Mouse (Mus musculus) ES-E14 (cell line): ENCODE results near the gene Olfr1329. TPM values are rescaled to one million over a fixed set of nuclear protein-coding genes. Genes with fewer than 3 reads are reported as not detected.
A peak's percentile ranks its signal among the peaks of the same experiment; 100 is the strongest.
"Not testable (repeated sequence)": the region's sequence is repeated elsewhere in the genome, so short reads cannot be mapped to it uniquely, and the experiment has no call there.

Experiments
- DNase-seq: peaks from one replicate; pipeline ENCODE4 v3.0.0-alpha.2; 2013; ENCODE audit warnings: low read depth, low spot score
- H3K27ac ChIP-seq: 2 replicates; pipeline ENCODE4 v1.5.1; 2012; ENCODE audit warnings: low read depth, mild to moderate bottlenecking, low read length, moderate library complexity, mixed read lengths; ENCODE audit not compliant: poor library complexity, insufficient read depth, severe bottlenecking
- H3K36me3 ChIP-seq: 2 replicates; pipeline ENCODE4 v1.6.1; 2012; ENCODE audit warnings: mild to moderate bottlenecking, low read length, moderate library complexity, mixed read lengths; ENCODE audit not compliant: control insufficient read depth, poor library complexity, insufficient read depth, severe bottlenecking
- H3K4me1 ChIP-seq, 2 experiments: fragments of 150-350 bp in 1 of 2; sonication (generic) in 1 of 2; 2 replicates each; pipeline ENCODE4 v1.6.1; 2012; ENCODE audit warnings: low read length in 2 of 2, mild to moderate bottlenecking in 1 of 2, mixed read lengths in 1 of 2; ENCODE audit not compliant: control insufficient read depth in 2 of 2, insufficient read depth in 2 of 2, poor library complexity in 1 of 2
- H3K4me3 ChIP-seq, 2 experiments: fragments of 150-350 bp in 1 of 2; sonication (generic) in 1 of 2; 2 replicates each; pipeline ENCODE4 v1.5.1; 2012; ENCODE audit warnings: low read length in 2 of 2, low read depth in 1 of 2, mild to moderate bottlenecking in 1 of 2, mixed read lengths in 1 of 2; ENCODE audit not compliant: insufficient read depth in 1 of 2, poor library complexity in 1 of 2, severe bottlenecking in 1 of 2
- H3K9ac ChIP-seq: 2 replicates; pipeline ENCODE4 v1.6.1; 2012; ENCODE audit warnings: low read depth, mild to moderate bottlenecking, low read length, mixed read lengths; ENCODE audit not compliant: poor library complexity, insufficient read depth, severe bottlenecking
- H3K9me3 ChIP-seq: fragments of 150-350 bp; sonication (generic); 2 replicates; pipeline ENCODE4 v1.6.1; 2012; ENCODE audit warnings: low read depth, mild to moderate bottlenecking, low read length; ENCODE audit not compliant: control insufficient read depth, insufficient read depth
- CHD2 ChIP-seq: IDR thresholded peaks from 2 replicates; pipeline ENCODE4 v1.6.1; 2014; ENCODE audit warnings: mild to moderate bottlenecking, low read depth, low read length, inconsistent platforms
- HCFC1 ChIP-seq: IDR thresholded peaks from 2 replicates; pipeline ENCODE4 v1.6.1; 2012; ENCODE audit warnings: low read length, inconsistent platforms, borderline replicate concordance; ENCODE audit not compliant: insufficient read depth
- MAFK ChIP-seq: IDR thresholded peaks from 2 replicates; pipeline ENCODE4 v1.6.1; 2014; ENCODE audit warnings: mild to moderate bottlenecking, low read depth, low read length, inconsistent platforms; ENCODE audit not compliant: insufficient read depth
- ZC3H11A ChIP-seq: IDR thresholded peaks from 2 replicates; pipeline ENCODE4 v1.6.1; 2012; ENCODE audit warnings: low read depth, mild to moderate bottlenecking, inconsistent platforms, low read length, borderline replicate concordance
- ZNF384 ChIP-seq: IDR thresholded peaks from 2 replicates; pipeline ENCODE4 v1.6.1; 2012; ENCODE audit warnings: low read depth, low read length, inconsistent platforms
- in situ Hi-C, 2 experiments: fragments of 600-800 bp; cut with MboI; formaldehyde crosslinking; loops; one replicate each; pipeline ENCODE4 v1.15.1; 2025; ENCODE audit warnings: low sequenced_read_pairs in 2 of 2, inconsistent platforms in 1 of 2; ENCODE audit not compliant: unreplicated experiment in 2 of 2
- total RNA-seq: library from RNA; depleted of rRNA; stranded (reverse); fragments of 300-350 nt; gene quantifications from 2 replicates; pipeline ENCODE4 v1.2.3, GENCODE M21; 2012; rRNA removed

Olfr1329 gene
- not detected in 2 replicates for total RNA-seq

- H3K27ac ChIP-seq, H3K36me3 ChIP-seq, H3K9me3 ChIP-seq, H3K9ac ChIP-seq, H3K4me3 ChIP-seq, H3K4me1 ChIP-seq, in situ Hi-C loops, DNase-seq: not testable (repeated sequence)
Observed at GRCm38 (mm10) chr4:118917365-118917764, at the start of gene Olfr1329. Gene Olfr1329 (minus strand): TSS chr4:118917465.

DNA sequence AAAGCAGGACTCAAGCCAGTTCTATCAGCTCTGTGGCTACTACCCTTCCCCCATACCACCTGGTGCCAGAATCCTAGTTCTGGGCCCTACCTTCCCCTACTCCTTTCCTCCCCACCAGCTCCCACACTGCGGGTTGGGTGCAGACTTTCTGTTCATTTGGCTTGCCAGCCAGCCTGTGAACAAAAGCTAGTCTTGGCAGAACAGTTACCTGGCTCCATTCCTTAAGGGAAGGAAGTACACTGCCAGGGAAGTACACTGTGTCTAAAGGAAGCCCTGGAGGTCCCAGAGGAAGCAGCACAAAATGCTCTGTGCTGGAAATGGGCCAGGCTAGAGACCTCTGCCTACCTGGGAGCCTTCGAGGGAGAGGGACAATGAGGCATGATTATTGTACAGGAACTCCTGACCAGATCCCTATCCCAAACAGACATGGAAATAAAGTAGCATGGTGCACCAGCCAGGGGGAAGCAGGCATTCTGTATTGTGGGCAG lies 43.9 kb upstream of the Olfr1329 start, which contains the start of gene Lao1:
Gene Lao1, plus strand, starts transcription at position 438 of the 488 bp plus-strand sequence.
- DNase-seq: no peak
- Histone ChIP-seq H3K36me3 (no peaks in the 10 kb centered on the region), H3K9me3 (no peaks in the 10 kb centered on the region), H3K4me3 (no peak within 1 kb of the TSS), H3K9ac (no peak within 1 kb of the TSS), H3K27ac (no peak within 1 kb of the TSS), H3K4me1 (no peaks in the 10 kb centered on the region; a peak in 1 of 4 replicates)
- TF ChIP-seq CHD2 (no peak), ZC3H11A (no peak), HCFC1 (no peak), MAFK (no peak), ZNF384 (no peak)
- in situ Hi-C loops: loop anchor here in 1 of 2 experiments (25.0 kb wide), 1 partner anchor 299 kb away; the partner anchor contains the start of gene Olfr62

DNA sequence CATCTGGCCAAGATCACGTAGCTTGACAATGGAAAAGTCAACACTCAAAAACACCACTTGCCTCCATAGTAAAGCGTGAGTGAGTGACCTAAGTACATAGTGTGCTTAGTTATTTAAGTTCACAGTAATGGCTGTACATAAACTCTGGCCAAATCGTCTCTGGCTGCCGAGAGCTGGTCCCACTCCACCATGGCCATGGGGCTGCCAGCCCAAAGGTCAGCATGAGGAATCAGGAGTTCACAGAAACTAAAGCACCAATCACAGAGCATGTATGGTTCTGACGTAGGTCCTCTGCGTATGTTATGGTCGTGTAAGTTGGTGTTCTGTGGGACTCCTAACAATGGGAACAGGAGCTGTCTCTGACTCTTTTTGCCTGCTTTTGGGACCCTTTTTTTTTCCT lies 41.5 kb upstream of the Olfr1329 start:
- TF ChIP-seq ZC3H11A (no peak), ZNF384 (no peak), CHD2 (no peak), MAFK (no peak), HCFC1 (no peak)
- H3K9me3 ChIP-seq: no peaks in the 10 kb centered on the region
- no peaks in the 10 kb centered on the region for H3K36me3 ChIP-seq
- H3K4me1 ChIP-seq: no peaks in the 10 kb centered on the region; a peak in 1 of 4 replicates
- no peak overlapping the region for H3K9ac ChIP-seq
- no peak for DNase-seq
- in situ Hi-C loops: loop anchor here in 1 of 2 experiments (25.0 kb wide), 1 partner anchor 297 kb away; the partner anchor contains the start of gene Olfr62
- no peak overlapping the region for H3K4me3 ChIP-seq
- H3K27ac ChIP-seq: no peak overlapping the region

DNA sequence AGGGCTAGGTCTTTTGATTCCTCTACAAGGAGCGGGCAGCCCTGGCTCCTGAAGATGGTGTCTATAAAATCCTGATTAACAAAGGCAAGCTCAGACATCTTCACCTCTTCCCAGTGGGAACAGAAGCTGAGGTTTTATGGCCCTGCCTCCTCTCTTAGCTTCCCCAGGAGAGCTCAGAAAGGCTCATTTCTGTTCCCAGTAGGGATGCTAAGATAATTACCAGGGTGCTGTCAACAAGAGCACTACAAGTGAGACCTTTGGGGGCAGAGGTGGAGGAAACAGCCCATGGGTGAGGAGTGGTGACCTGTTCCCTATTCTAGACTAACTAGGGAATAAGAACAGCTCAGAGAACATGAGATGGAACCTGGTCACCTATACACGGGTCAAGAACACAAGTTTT lies 21.2 kb upstream of the Olfr1329 start, which contains the start of gene Olfr1328:
Gene Olfr1328, minus strand, starts transcription at position 101 of the 400 bp plus-strand sequence.
- Histone ChIP-seq H3K9me3 (no peaks in the 10 kb centered on the region), H3K36me3 (no peaks in the 10 kb centered on the region), H3K4me3 (no peak within 1 kb of the TSS), H3K9ac (no peak within 1 kb of the TSS), H3K4me1 (no peaks in the 10 kb centered on the region), H3K27ac (no peak within 1 kb of the TSS)
- in situ Hi-C loops: no loop called here
- DNase-seq: no peak
- TF ChIP-seq HCFC1 (no peak), ZC3H11A (no peak), MAFK (no peak), CHD2 (no peak), ZNF384 (no peak)

DNA sequence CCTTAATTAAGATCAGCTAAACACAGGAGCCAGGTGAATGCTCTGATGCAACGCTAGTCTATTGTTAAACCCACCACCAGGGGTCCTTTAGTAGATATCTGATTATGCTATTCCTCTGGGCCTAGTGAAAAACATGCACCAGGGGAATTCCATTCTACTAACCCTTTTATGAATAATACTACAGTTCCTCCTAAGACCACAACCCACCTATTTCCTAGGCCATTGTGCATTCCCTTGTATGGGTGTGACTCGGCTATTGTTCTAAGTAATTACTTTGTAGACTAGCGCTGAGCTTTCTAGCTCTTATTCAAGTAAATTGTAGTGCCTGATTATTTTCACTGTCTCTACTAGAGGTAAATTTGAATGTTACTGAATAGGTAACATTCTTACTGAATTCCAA lies 14.1 kb upstream of the Olfr1329 start:
- H3K4me1 ChIP-seq, H3K27ac ChIP-seq, H3K36me3 ChIP-seq, in situ Hi-C loops, H3K9me3 ChIP-seq, H3K4me3 ChIP-seq, H3K9ac ChIP-seq: not testable (repeated sequence)
- DNase-seq: peak; percentile 22
